11 mouse cellular contexts compared by ENCODE assay signal in the genomic region with DNA sequence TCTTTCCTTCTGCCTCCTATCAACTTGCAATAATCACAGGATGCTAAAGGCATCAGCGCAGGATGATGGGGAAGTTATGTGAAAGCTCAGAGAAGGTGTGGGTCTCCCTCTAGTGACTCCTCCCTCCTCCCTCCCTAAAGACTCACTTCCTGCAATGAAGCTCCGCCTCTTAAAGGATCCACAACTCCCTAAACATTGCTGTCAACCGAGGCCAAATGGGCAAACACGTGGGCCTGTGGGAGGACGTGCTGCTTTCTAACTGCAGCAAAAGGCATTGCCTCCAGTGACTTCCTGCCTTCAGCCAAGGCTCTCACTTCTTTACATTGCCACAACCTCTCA. TPM values are rescaled to one million over a fixed set of nuclear protein-coding genes. Genes with fewer than 3 reads are reported as not detected.
A peak's percentile ranks its signal among the peaks of the same experiment; 100 is the strongest.
DNase-seq lines count a peak whose midpoint lies in the region; ATAC-seq and TF ChIP-seq lines count a peak whose summit lies in the region.
"Had no signal": no experiment of that assay in that cellular context is flagged by ENCODE, and none has a peak within 500 bp of the region (broad histone marks: within the 10 kb centered on the region; RNA-seq: fewer than 3 reads in every experiment).

No protein-coding gene starts in this region.

- DNase-seq in lung, postnatal 36 days: no peak
- no peak for DNase-seq in CH12.LX (ENCODE audit: extremely low read depth)
- DNase-seq in embryo, embryonic 10.5 days (ENCODE audit: low spot score): peak; percentile 14
- DNase-seq in retina, postnatal 1 day: peak; percentile 34
- DNase-seq: right cerebral cortex, adult 18-20 months; thymus, postnatal 25 days had no signal

- no peaks in the 10 kb centered on the region for H3K9me3 ChIP-seq in lung, embryonic 16.5 days (ENCODE audit: control insufficient read depth, low read length)
- peaks cover 15% of the 10 kb centered on the region for H3K9me3 ChIP-seq in CH12.LX (replicated peaks; ENCODE audit: low read length)
- H3K9me3 ChIP-seq in kidney, embryonic 15.5 days (replicated peaks): no peaks in the 10 kb centered on the region
- H3K9me3 ChIP-seq: embryonic facial prominence, embryonic 15.5 days; limb, embryonic 12.5 days had no signal

- no peak overlapping the region for H3K4me3 ChIP-seq in lung, embryonic 16.5 days (ENCODE audit: low read length)
- no peak overlapping the region for H3K4me3 ChIP-seq in CH12.LX (replicated peaks in 1 of 3; ENCODE audit: low read depth in 2 of 3, low read length in 2 of 3, poor library complexity in 1 of 3)
- no peak overlapping the region for H3K4me3 ChIP-seq in kidney, embryonic 15.5 days (replicated peaks)
- H3K4me3 ChIP-seq: embryonic facial prominence, embryonic 15.5 days; limb, embryonic 12.5 days had no signal

- H3K36me3 ChIP-seq in lung, embryonic 16.5 days (ENCODE audit: control insufficient read depth, insufficient read depth, low read length): peaks cover 3% of the 10 kb centered on the region; the same call in 1 of the 2 replicates
- peaks cover 0 to 1% of the 10 kb centered on the region in 2 experiments for H3K36me3 ChIP-seq in CH12.LX (replicated peaks in 1 of 2; ENCODE audit: control insufficient read depth in 1 of 2, insufficient read depth in 1 of 2, low read length in 1 of 2)
- H3K36me3 ChIP-seq in kidney, embryonic 15.5 days: peaks cover 5% of the 10 kb centered on the region; the same call in 1 of the 2 replicates

- no peak overlapping the region for H3K9ac ChIP-seq in lung, embryonic 16.5 days (ENCODE audit: low read length)
- H3K9ac ChIP-seq in CH12.LX (ENCODE audit: insufficient read depth, low read depth): no peak overlapping the region
- H3K9ac ChIP-seq in kidney, embryonic 15.5 days: no peak overlapping the region
- H3K9ac ChIP-seq: embryonic facial prominence, embryonic 15.5 days; limb, embryonic 12.5 days had no signal

- peak overlapping the region; percentile 74 for H3K27ac ChIP-seq in lung, embryonic 16.5 days (ENCODE audit: low read length)
- H3K27ac ChIP-seq in CH12.LX (ENCODE audit: insufficient read depth, low read depth): no peak overlapping the region
- H3K27ac ChIP-seq in kidney, embryonic 15.5 days: no peak overlapping the region
- H3K27ac ChIP-seq: embryonic facial prominence, embryonic 15.5 days; limb, embryonic 12.5 days had no signal

- 28% methylated on average over 5 of the region's 5 CpGs for WGBS in lung, embryonic 16.5 days
- 14% methylated on average over 5 of the region's 5 CpGs for WGBS in kidney, embryonic 15.5 days

- dilution Hi-C loops in CH12.LX (cut with MboI; ENCODE audit: extremely low pct_ligation_motif_present, extremely low pct_unique_long_range_greater_than_20kb, low sequenced_read_pairs): no loop called here

- TF ChIP-seq POLR2A in CH12.LX (IDR thresholded peaks at IDR 0.05; ENCODE audit: low read depth, low read length): no peak

- peaks cover 16% of the 10 kb centered on the region for H3K4me1 ChIP-seq in lung, embryonic 16.5 days (replicated peaks; ENCODE audit: control insufficient read depth, insufficient read depth, low read length)
- peaks cover 0 to 9% of the 10 kb centered on the region in 2 experiments; a peak in 2 of 4 replicates for H3K4me1 ChIP-seq in CH12.LX (ENCODE audit: control insufficient read depth in 1 of 2, insufficient read depth in 2 of 2)
- peaks cover 15% of the 10 kb centered on the region for H3K4me1 ChIP-seq in kidney, embryonic 15.5 days

- H3K79me2 ChIP-seq in CH12.LX (replicated peaks; ENCODE audit: control insufficient read depth, extremely low read depth, insufficient read depth, poor library complexity, severe bottlenecking): no peaks in the 10 kb centered on the region

- TF ChIP-seq RAD21 in CH12.LX (IDR thresholded peaks at IDR 0.05; ENCODE audit: low read depth, low read length): no peak

- TF ChIP-seq CTCF in CH12.LX (conservative IDR thresholded peaks at IDR 0.05 in 1 of 2, IDR thresholded peaks at IDR 0.05 in 1 of 2; ENCODE audit: low read depth in 2 of 2, low read length in 2 of 2): no peak

- no peak for ATAC-seq in lung, embryonic 16.5 days (ENCODE audit: low read depth)
- no peak for ATAC-seq in erythroid progenitor cell, adult 5-6 weeks (replicated peaks; ENCODE audit: low FRiP score, poor library complexity, severe bottlenecking)
- ATAC-seq in kidney, embryonic 15.5 days (replicated peaks; ENCODE audit: low FRiP score): no peak

- in situ Hi-C loops in CH12.LX (cut with MboI; ENCODE audit: low pct_ligation_motif_present, low pct_unique_long_range_greater_than_20kb, low sequenced_read_pairs): no loop called here

- peaks cover 14% of the 10 kb centered on the region for H3K27me3 ChIP-seq in lung, embryonic 16.5 days (ENCODE audit: control insufficient read depth, insufficient read depth, low read depth, low read length)
- no peaks in the 10 kb centered on the region for H3K27me3 ChIP-seq in CH12.LX (replicated peaks)
- H3K27me3 ChIP-seq in kidney, embryonic 15.5 days: peaks cover 19% of the 10 kb centered on the region

- H3K4me2 ChIP-seq in lung, embryonic 16.5 days (ENCODE audit: low read depth, low read length): 0 out of 2 replicates have a peak overlapping the region, but pooled peaks have one; percentile 7
- no peak overlapping the region for H3K4me2 ChIP-seq in CH12.LX (ENCODE audit: insufficient read depth, low read depth, poor library complexity, severe bottlenecking)
- no peak overlapping the region for H3K4me2 ChIP-seq in kidney, embryonic 15.5 days
- H3K4me2 ChIP-seq: embryonic facial prominence, embryonic 15.5 days; limb, embryonic 12.5 days had no signal

- TF ChIP-seq EP300 in CH12.LX (IDR thresholded peaks at IDR 0.05; ENCODE audit: low read length): no peak

TF ChIP-seq in CH12.LX, 34 proteins besides CTCF, POLR2A, EP300 and RAD21:
- no peak for TF ChIP-seq UBTF (IDR thresholded peaks at IDR 0.05; ENCODE audit: low read depth, low read length)
- TF ChIP-seq ELF1 (IDR thresholded peaks at IDR 0.05; ENCODE audit: low read depth, low read length): peak; percentile 41; the same call in 1 of the 2 replicates

RNA-seq across cellular contexts. Expression of a gene that starts 3.0 kb away (rescaled TPM):
- polyA plus RNA-seq in lung, embryonic 16.5 days (2015; fragmentation: Nextera tagmentation; extraction: Ambion mirVana): 0.09 and 0.11 TPM in 2 replicates
- total RNA-seq in CH12.LX (2012; rRNA removed) (0.04 TPM in 2 replicates), CH12.LX (2014; rRNA removed) (0.05 TPM in 1 of 2 replicates, not detected in the other)
- 0.07 TPM in 2 replicates for polyA plus RNA-seq in CH12.LX (2012; ENCODE audit: insufficient read length, low read depth)
- total RNA-seq in erythroid progenitor cell, adult 5-6 weeks (2015; ENCODE audit: low replicate concordance): not detected in 2 replicates
- total RNA-seq in erythroid progenitor cell, adult 5-6 weeks (2017; ENCODE audit: low replicate concordance): not detected in 2 replicates
- 0.89 and 1.2 TPM in 2 replicates for polyA plus RNA-seq in kidney, embryonic 15.5 days (2015; fragmentation: Nextera tagmentation; extraction: Ambion mirVana)

Comparison
In these comparisons a context has a peak if more than half of its experiments do, and no peak if none do; other contexts are left out.
1. DNase-seq: peak in embryo, embryonic 10.5 days (single experiment) and retina, postnatal 1 day (single experiment); none in lung, postnatal 36 days (single experiment) and CH12.LX (single experiment).